Mouse (Mus musculus): ENCODE measurements at regions not wholly inside any gene's neighbourhood (a gene's known extent, or its start where the extent isn't known, plus 50 kb on each side); places are given as distances from the start of the nearest gene placed in this dataset.

GRCm38 (mm10) chr14:86070313-86071100 is 1070.5 kb downstream of the Diaph3 start:
- TF ChIP-seq POLR2A (IDR thresholded peaks at IDR 0.05; ENCODE audit: low read depth, low read length) = no peak
- no peak for TF ChIP-seq CTCF (IDR thresholded peaks at IDR 0.05; ENCODE audit: borderline replicate concordance, insufficient read depth, low read length)

All from embryonic fibroblast, embryonic 13.5 days (primary cell).